Mouse (Mus musculus) erythroblast, embryonic 14.5 days (primary cell): Measurements from ENCODE around the gene Snapin. TPM values are rescaled to one million over a fixed set of nuclear protein-coding genes. Genes with fewer than 3 reads are reported as not detected.

Experiments used
- H3K27me3 ChIP-seq: 2 replicates; pipeline ENCODE4 v1.6.1; 2012; ENCODE audit warnings: inconsistent platforms; ENCODE audit not compliant: control insufficient read depth
- H3K36me3 ChIP-seq: 2 replicates; pipeline ENCODE4 v1.6.1; 2012; ENCODE audit warnings: mild to moderate bottlenecking, inconsistent platforms; ENCODE audit not compliant: control insufficient read depth
- H3K4me1 ChIP-seq: 2 replicates; pipeline ENCODE4 v1.6.1; 2012; ENCODE audit warnings: inconsistent platforms; ENCODE audit not compliant: control insufficient read depth
- H3K4me3 ChIP-seq: replicated peaks from 2 replicates; pipeline ENCODE3; 2012; ENCODE audit warnings: moderate library complexity, mild to moderate bottlenecking, inconsistent platforms
- H3K9me3 ChIP-seq: 2 replicates; pipeline ENCODE4 v1.6.1; 2012; ENCODE audit warnings: low read length, inconsistent platforms, mixed read lengths; ENCODE audit not compliant: control insufficient read depth
- GATA1 ChIP-seq: IDR thresholded peaks from 2 replicates; pipeline ENCODE4 v1.6.1; 2012; ENCODE audit warnings: low read length, inconsistent platforms, mixed read lengths
- TAL1 ChIP-seq: IDR thresholded peaks from 3 replicates; pipeline ENCODE4 v1.6.1; 2012; ENCODE audit warnings: low read length, inconsistent platforms, mixed read lengths
- polyA plus RNA-seq: library from polyadenylated mRNA; stranded (reverse); fragments of >175 nt; gene quantifications from 2 replicates; pipeline ENCODE4 v1.2.3, GENCODE M21; 2012

Snapin gene
- polyA plus RNA-seq, 1 experiment: 0.14 TPM

DNA sequence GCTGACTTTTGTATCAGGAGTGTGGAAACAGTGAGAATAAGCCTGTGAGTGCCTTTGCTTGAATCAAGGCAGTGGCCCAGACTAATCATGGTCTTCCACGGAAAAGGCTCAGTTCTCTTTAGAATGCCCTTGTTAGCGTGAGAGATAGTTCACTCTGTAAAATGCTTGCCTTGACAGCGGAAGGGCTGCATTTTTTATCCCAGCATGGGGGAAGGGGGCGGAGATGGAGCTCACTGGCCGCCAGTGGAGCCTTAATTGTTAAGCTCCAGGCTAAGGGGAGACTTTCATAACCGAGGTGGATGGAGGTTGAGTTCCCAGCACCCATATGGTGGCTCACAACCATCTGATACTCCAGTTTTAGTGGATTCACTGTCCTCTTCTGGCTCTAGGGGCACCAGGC lies 42.2 kb downstream of the Snapin start:
- no peaks in the 10 kb centered on the region for H3K9me3 ChIP-seq
- no peak overlapping the region for H3K4me3 ChIP-seq
- H3K4me1 ChIP-seq: peaks cover 22% of the 10 kb centered on the region
- H3K27me3 ChIP-seq: peaks cover 5% of the 10 kb centered on the region
- TF ChIP-seq GATA1: no peak
- no peak for TF ChIP-seq TAL1
- no peaks in the 10 kb centered on the region for H3K36me3 ChIP-seq

DNA sequence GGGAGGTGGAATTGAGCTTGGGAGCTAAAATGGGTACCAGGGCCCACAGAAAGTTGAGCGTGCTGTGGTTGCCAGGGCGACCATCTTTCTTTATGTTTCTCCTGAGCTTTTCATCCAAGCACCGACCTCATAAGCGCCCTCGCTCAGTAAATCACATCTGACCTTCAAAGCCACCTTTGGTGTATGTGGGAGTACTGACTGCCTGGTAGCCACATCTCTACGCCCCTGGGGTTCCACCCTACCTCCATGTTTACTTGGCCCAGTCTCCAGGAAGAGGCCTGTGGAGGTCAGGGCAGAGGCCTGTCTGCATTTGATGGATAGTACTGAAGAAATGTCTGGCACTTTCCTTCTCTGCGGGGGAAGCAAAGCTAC lies 43.7 kb downstream of the Snapin start:
- H3K4me3 ChIP-seq: no peak overlapping the region
- peaks cover 22% of the 10 kb centered on the region for H3K4me1 ChIP-seq
- no peak for TF ChIP-seq TAL1
- TF ChIP-seq GATA1: no peak

DNA sequence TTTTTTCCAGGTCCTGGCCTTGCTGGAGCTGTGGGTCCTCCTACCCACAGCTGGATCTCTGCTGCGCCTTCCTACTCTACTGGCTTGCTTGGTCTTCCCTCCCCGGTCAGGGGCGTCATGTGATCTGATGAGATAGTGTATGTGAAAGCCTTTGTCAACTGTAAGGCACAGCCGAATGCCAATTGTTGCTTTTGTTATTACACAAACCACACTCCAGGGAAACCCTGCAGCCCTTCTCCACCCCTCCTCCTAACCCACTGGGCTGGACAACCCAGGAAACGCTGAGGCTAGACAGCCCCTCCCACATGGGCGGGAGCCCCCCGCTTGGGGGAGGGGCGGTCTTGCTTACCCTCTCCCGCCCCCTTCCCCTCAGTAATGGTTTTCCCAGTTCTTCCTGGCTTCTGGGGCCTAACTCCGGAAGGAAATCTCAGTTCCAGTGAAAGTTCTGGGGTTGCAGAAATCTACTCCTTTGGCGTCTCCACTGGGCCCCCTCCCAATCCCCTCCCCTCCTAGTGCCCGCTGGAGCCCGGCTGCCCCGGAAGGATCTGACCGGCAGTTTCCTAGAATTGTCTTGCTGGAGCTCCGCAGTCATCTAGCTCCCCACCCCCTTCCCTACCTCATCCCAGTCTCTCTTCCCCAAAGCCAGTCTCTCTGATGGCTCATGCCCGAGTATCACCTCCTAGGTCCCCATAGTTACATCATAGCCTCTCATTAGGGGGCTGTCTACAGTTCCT lies 44.3 kb downstream of the Snapin start:
- Histone ChIP-seq H3K4me1 (peaks cover 21% of the 10 kb centered on the region), H3K36me3 (no peaks in the 10 kb centered on the region), H3K27me3 (peaks cover 5% of the 10 kb centered on the region), H3K4me3 (peak overlapping the region; percentile 22), H3K9me3 (no peaks in the 10 kb centered on the region)
- TF ChIP-seq TAL1 (no peak), GATA1 (no peak)

More for the DNA sequence above, 43.7 kb downstream of the Snapin start:
- Histone ChIP-seq H3K9me3 (no peaks in the 10 kb centered on the region), H3K27me3 (peaks cover 5% of the 10 kb centered on the region), H3K36me3 (no peaks in the 10 kb centered on the region)

DNA sequence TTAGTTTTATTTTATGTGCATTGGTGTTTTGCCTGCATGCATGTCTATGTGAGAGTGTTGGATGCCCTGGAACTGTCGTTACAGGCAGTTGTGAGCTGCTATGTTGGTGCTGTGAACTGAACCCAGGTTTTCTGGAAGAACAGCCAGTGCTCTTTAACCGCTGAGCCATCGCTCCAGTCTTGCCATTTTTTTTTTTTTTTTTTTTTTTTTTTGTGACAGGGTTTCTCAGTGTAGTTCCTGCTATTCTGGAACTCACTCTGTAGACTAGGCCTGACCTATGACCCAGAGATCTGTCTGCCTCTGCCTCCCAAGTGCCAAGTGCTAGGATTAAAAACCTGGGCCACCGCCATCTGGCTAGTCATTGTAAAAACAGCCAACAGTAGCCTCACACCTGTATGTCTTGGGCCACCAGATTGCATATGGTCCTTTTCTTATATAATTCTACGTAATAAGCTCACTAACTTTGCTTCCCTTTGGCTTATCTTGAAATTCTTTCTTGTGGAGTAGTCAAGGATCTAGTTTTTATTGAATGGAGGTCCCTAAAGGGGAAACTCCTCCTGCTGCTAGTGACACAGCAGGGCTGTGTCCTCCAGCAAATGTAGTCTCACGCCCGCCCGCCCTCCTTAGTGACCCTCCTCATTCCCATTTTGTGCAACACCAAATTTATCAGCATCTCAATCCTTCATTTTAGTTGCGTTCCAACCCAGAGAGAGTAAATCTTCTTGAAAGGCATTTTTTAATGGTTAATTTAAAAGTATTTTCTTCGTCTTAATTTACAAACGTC lies 45.2 kb downstream of the Snapin start:
- H3K4me1 ChIP-seq: peaks cover 13% of the 10 kb centered on the region
- H3K9me3 ChIP-seq: no peaks in the 10 kb centered on the region
- TF ChIP-seq GATA1 (no peak), TAL1 (no peak)
- no peak overlapping the region for H3K4me3 ChIP-seq
- no peaks in the 10 kb centered on the region for H3K27me3 ChIP-seq
- H3K36me3 ChIP-seq: no peaks in the 10 kb centered on the region

DNA sequence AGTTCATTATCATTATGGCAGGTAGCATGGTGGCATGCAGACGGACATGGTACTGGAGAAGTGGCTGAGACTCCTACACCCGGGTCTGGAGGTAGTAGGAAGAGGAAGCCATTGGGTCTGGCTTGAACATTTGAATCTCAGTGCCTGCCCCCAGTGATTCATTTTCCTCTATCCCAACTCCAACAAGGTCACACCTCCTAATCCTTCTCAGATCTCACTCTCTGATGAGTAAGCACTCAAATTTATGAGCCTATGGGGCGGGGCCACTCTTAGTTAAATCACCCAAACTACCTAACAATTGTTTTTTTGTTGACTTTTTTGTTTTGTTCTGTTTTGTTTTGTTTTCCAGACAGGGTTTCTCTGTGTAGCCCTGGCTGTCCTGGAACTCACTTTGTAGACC lies 46.9 kb downstream of the Snapin start:
- no peak for TF ChIP-seq GATA1
- no peak for TF ChIP-seq TAL1
- H3K4me3 ChIP-seq: no peak overlapping the region
- no peaks in the 10 kb centered on the region for H3K9me3 ChIP-seq
- H3K36me3 ChIP-seq: no peaks in the 10 kb centered on the region
- H3K4me1 ChIP-seq: peaks cover 13% of the 10 kb centered on the region
- no peaks in the 10 kb centered on the region for H3K27me3 ChIP-seq

DNA sequence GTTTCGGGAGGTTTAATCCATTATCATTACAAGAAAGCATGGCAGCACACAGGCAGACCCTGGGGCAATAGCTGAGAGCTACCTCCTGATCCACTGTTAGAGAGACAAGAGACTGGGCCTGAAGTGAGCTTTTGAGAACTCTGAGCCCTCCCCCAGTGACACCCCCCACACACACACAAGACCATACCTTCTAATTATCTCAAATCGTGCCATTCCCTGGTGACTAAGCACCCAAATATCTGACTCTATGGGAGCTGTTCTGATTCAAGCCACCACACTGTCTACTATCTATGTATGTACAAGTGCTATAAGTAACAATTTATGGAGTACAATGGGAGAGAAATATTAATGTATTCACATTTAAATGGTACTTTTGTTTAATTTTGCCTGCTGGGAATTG lies 50.1 kb downstream of the Snapin start:
- no peaks in the 10 kb centered on the region for H3K36me3 ChIP-seq
- no peaks in the 10 kb centered on the region for H3K9me3 ChIP-seq

More for the DNA sequence above, 50.1 kb downstream of the Snapin start:
- Histone ChIP-seq H3K27me3 (no peaks in the 10 kb centered on the region), H3K4me3 (no peak overlapping the region), H3K4me1 (peaks cover 2% of the 10 kb centered on the region; the same call in 1 of the 2 replicates)
- TF ChIP-seq GATA1: no peak
- no peak for TF ChIP-seq TAL1

Other genes starting within 250 kb of the Snapin start
- not detected in 2 replicates for gene Creb3l4, start 247.5 kb downstream of the Snapin start, polyA plus RNA-seq
- gene Slc39a1, start 242.9 kb downstream of the Snapin start, polyA plus RNA-seq: 0.20 and 0.21 TPM in 2 replicates
- gene Crtc2, start 236.9 kb downstream of the Snapin start, polyA plus RNA-seq: 2.9 and 3.3 TPM in 2 replicates
- 1.1 and 1.3 TPM in 2 replicates for gene Dennd4b, start 225.8 kb downstream of the Snapin start, polyA plus RNA-seq
- gene Gatad2b, start 197.9 kb downstream of the Snapin start, polyA plus RNA-seq: 0.37 and 0.40 TPM in 2 replicates
- gene Slc27a3, start 101.1 kb downstream of the Snapin start, polyA plus RNA-seq: 0.08 and 0.18 TPM in 2 replicates
- gene Ints3, start 57.4 kb downstream of the Snapin start, polyA plus RNA-seq: 1.7 and 2.2 TPM in 2 replicates
- gene Npr1, start 25.2 kb downstream of the Snapin start, polyA plus RNA-seq: 0.04 and 0.05 TPM in 2 replicates
- 1.1 and 1.6 TPM in 2 replicates for gene Ilf2, start 14.9 kb downstream of the Snapin start, polyA plus RNA-seq
- 7.2 and 8.0 TPM in 2 replicates for gene Chtop, start 18.5 kb upstream of the Snapin start, polyA plus RNA-seq
- gene S100a1, start 23.4 kb upstream of the Snapin start, polyA plus RNA-seq: 0.15 and 0.23 TPM in 2 replicates
- 0.67 and 0.76 TPM in 2 replicates for gene S100a13, start 23.4 kb upstream of the Snapin start, polyA plus RNA-seq
- not detected in 2 replicates for gene S100a14, start 35.8 kb upstream of the Snapin start, polyA plus RNA-seq
- 0.23 and 0.51 TPM in 2 replicates for gene S100a16, start 46.2 kb upstream of the Snapin start, polyA plus RNA-seq
- not detected in 2 replicates for gene S100a3, start 69.5 kb upstream of the Snapin start, polyA plus RNA-seq
- gene S100a2, start 99.2 kb upstream of the Snapin start, polyA plus RNA-seq: not detected in 2 replicates
- gene Gm42674, start 110.9 kb upstream of the Snapin start, polyA plus RNA-seq: not detected in 2 replicates
- not detected in 2 replicates for gene S100a4, start 112.7 kb upstream of the Snapin start, polyA plus RNA-seq
- not detected in 2 replicates for gene S100a5, start 117.5 kb upstream of the Snapin start, polyA plus RNA-seq
- not detected in 2 replicates for gene S100a6, start 121.8 kb upstream of the Snapin start, polyA plus RNA-seq
- not detected in 2 replicates for gene S100a7a, start 163.0 kb upstream of the Snapin start, polyA plus RNA-seq
- not detected in 2 replicates for gene S100a8, start 177.9 kb upstream of the Snapin start, polyA plus RNA-seq
- 0.15 and 0.71 TPM in 2 replicates for gene S100a9, start 204.7 kb upstream of the Snapin start, polyA plus RNA-seq
- gene Pglyrp4, start 235.9 kb upstream of the Snapin start, polyA plus RNA-seq: not detected in 2 replicates